Mouse (Mus musculus) testis, postnatal 10 days (tissue): ENCODE measurements around the gene Cdh5.

Experiments
- DNase-seq: peaks from one replicate; pipeline ENCODE4 v3.0.0; 2021; ENCODE audit warnings: low spot score

Cdh5 gene

DNA sequence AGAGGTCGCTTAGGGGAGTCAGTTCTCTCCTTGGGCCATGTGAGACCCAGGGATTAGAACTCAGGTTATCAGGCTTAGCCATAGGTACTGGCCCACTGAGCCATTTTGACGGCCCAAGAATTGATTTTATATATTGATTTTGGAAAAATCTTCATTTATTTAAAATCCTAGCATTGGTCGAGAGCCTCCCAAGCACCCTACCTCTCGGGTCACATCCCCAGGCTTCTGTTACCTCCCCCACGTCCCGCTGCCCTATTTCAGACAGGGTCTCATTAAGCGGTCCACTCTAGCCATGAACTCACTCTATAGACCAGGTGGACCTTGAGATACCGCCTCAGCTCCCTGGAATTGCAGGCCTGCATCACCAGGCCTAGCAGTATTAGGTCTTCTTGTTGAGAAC, 33.1 kb downstream of the Cdh5 start:
- no peak for DNase-seq

DNA sequence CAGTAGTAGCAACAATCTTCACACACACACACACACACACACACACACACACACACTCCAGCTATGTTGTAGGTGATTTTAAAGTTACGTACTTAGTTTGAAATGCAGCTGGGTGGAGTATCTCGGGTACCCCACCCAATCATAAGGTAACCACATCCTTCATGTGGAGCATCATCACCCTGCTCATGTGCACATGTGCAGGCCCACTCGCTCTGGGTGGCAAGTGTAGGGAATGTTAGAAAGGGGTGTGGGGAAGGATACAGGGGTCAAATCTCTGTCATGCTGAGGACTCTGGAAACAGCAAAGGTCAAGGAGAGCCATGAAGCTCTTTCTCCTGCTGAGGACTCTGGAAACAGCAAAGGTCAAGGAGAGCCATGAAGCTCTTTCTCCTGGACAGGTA, 34.9 kb downstream of the Cdh5 start:
- DNase-seq = no peak

DNA sequence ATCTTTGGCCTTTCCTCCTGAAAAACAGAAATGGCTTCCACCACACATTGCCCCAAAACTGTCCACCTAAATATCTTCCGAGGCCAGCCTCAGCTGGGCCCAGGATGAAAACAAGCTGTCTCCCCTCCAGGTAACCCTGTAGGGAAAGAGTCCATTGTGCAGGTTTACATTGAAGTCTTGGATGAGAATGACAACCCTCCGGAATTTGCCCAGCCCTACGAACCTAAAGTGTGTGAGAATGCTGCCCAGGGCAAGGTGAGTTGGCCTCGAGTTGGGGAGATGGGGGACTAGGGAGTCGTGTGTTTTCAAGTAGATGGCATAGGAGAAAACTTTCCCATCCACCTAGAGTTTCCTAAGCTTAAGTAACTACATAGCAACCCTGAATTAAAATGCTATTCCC, 36.2 kb downstream of the Cdh5 start:
- no peak for DNase-seq

DNA sequence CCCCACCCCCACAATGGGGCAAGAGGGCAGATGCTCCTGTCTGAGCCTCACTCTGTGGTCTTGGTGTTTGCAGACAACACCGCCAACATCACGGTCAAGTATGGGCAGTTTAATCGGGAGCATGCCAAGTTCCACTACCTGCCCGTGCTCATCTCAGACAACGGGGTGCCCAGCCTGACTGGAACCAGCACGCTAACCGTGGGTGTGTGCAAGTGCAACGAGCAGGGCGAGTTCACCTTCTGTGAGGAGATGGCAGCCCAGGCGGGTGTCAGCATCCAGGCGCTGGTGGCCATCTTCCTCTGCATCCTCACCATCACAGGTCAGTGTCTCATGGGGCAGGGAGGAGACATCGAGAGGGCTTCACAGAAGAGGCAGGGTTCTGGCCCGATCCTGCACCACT, 39.2 kb downstream of the Cdh5 start:
- DNase-seq = no peak

DNA sequence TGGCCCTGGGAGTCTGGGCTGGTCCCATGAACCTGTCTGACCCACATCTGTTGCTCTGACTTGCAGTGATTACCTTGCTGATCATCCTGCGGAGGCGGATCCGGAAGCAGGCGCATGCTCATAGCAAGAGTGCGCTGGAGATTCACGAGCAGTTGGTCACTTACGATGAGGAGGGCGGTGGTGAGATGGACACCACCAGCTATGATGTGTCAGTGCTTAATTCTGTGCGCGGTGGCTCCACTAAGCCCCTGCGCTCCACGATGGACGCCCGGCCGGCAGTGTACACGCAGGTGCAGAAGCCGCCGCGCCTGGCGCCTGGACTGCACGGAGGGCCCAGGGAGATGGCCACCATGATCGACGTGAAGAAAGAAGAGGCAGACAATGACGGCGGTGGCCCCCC, 41.0 kb downstream of the Cdh5 start:
- DNase-seq = no peak

DNA sequence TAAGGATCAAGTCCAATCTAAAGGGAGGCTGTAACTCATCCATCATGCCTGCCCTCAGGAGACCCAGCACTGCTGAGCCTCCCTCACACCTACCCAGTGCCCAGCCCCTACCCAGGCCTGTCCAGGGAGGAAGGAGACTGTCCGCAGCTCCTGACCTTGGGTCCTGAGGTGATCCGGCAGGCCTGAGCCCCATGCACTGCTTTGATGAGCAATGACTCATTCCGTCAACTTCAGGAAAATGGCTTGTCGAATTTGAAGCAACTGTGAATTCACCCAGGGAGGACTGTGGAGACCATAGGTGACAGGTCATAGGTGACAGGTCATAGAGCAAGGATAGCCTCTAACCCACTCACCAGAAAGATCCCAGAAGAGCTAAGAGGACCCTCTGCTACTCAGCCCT, 42.0 kb downstream of the Cdh5 start:
- DNase-seq = no peak

DNA sequence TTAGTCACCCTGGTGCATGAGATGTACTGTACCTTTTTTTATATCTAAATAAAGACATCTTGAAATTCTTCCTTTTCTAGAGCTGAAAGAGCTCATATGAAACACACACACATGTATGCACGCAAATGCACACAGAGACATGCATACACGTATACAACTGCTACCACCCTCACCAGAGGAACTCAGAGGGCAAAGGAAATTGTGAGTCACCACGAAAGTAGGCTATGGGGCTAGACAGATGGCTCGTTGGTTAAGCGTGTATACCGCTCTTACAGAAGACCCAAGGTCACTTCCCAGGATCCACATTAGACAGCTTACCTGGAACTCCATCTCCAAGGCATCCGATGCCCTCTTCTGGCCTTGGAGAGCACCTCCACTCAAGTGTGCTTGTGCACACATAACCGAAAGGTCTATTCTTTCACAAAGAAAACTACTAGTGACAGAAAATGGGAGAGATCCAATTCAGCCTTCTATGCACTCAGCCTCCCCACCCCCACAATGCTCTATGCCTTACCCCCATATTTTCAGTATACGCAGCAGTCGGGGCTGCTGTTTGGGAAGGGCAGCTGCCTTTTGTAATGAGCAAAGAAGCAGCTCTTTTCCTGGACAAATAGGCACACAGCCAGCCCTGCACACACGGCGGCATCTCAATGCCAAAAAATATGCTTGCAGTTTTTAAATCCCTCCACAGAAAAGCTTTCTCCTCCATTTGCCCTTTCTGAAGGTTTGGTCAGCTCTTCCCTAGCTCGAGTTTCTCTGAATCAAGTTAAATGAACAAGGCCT, 43.2 kb downstream of the Cdh5 start:
- DNase-seq = peak; percentile 52

DNA sequence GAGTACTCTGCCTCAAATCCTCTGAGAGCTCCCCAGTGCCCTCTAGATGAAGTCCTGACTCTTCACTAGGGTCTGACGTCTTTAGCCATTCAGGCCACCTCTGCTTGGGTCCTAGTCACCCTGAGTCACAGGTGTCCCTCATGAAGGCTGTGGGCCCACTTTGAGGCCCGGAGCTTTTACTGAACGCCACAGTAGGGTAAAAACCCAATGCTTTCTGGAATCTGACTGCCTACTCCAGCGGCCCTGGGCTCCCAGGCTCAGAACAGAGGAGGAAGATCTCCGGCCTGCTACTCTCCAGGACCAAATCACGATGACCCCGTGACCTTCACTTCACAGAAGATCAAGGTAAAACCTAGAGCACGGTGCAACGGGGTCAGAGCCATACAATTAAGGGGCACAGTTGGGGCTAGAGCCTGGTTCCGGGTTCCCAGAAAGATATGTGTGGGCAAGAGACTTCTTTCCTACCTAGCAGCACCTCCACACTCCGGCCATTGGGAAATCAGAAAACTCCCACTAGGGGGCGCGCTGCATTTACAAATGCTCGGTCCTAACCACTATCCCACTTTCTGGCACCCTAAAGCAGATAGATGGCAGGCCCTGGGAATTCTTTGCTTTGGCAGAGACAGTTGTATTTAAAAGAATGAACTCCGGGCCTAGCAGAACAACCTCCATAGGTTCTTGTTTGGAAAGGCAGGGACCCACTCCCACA, 44.7 kb downstream of the Cdh5 start:
- DNase-seq = peak; percentile 94

DNA sequence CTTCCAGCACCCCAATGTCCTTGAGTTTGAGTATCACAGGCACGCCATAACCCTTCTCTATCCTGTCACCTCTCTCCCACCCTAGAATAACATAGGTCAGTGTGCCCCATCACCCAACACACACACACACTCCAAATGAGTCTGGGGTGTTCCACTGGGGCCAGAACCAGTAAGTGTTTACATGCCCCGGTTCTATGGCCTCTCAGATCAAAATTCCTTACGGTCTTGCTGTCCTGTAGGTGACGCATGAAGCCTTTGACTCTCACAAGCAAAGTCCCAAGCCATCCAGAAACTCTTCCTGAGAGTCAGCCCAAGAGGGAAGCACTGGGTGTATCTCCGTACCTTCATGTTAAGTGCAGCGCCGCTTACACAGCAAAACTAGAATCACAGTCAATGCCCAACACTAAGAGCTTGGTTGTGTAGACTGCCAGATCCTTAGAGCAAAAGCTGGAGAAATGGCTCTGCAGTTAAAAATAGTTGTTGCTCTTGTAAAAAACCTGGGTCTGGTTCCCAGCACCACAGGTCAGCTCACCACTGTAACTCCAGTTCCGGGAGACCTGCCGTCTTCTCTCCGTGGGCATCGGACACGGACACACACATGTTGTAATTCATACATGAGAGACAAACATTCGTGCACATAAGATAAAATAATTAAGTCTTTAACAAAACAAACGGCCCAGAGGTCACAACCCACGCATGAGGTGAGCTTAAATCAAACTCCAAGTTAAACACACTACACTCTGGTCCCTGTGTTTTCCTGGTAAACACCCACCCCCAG, 45.5 kb downstream of the Cdh5 start:
- no peak for DNase-seq

DNA sequence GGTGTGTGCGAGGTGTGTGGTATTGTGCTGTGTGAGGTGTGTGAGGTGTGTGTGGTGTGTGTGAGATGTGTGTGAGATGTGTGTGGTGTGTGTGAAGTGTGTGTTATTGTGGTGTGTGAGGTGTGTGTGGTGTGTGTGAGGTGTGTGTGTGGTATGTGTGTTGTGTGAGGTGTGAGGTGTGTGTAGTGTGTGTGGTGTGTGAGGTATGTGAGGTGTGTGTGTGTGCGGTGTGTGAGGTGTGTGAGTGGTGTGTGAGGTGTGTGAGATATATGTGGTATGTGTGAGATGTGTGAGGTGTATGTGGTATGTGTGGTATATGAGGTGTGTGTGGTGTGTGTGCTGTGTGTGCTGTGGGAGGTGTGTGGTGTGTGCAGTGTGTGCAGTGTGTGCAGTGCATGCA, 46.5 kb downstream of the Cdh5 start:
- no peak for DNase-seq

DNA sequence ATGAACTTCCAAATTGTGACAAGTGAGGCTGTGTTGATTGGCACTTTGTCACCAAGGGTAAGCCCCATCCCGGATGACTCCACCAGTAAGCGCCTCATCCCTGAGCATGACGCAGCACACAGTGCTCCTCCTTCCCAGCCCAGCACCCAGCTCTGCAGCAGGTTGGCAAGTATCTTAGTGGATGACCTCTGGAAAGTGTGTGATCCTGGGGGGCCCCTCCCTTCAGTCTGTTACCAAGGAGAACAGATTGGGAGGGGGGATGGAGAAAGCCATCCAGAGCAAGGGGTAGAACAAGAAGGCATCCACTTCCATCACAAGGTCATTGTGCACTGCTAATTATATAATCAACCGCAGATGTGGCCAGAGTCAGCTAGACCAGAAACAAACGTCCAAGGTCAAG, 59.3 kb downstream of the Cdh5 start:
- no peak for DNase-seq

DNA sequence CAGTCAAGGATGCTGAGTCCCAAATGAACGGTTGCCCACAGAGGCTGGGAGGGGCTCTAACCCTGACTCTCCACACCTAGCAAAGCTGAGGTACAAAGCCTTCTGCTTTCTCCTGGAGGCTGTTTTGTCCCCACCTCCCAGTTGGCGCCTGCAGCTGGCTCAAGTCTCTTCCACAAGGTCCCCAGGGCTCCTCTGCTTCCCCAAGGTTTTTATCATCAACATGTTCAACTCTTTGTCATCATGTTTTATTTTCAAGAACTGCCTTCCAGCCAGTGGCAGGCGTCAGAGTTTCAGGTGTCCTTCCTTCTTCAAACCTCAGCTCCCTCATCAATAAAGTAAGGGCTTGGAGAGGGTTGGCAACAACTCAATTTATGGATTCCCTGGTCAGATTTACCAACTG, 68.0 kb downstream of the Cdh5 start:
- no peak for DNase-seq

DNA sequence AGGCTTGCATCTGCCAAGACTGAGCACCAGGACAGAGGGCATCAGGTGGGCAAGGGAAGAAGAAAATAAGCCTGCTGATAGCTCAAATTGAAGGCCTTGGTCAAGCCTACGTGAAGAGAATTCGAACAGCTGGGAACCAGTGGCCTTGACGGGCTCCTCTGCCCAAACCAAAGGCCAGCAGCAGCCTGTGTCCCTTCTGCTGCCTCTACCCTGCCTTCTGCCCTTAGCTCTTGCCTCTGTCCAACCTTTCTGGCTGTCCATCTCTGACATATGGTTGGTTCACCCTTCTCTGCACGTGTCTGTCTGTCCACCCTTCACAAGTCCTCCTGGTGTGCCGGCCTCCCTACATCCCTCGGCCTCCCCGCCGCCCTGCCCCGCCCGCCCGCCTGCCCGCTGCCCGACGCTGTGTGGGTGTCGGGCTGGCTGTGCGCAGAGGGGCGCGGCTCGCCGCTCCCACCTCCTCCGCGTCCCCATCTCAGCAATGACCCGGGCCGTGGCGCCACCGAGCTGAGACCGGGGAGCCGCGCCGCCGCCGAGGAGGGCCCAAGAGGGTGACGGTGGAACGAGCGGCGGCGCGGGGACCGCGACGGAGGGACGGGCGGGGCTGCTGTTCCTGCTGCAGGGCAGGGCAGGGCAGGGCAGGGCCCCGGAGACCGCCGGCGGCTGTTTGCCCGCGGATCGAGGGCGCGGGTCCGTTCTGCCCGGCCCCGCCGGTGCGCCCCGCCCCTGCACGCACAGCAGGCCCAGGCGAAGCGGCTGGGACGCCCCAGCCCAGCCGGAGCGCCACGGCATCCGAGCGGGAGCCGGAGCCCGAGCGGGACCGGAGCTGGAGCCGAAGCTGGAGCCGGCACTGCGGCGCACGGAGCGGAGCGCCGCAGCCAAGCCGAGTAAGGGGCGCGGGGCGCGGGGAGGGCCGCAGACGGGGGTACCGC, 69.0 kb downstream of the Cdh5 start, which contains the start of gene Bean1:
Gene Bean1 (plus strand): TSS at position 325 of the 932 bp plus-strand sequence.
- DNase-seq = peak; percentile 65

DNA sequence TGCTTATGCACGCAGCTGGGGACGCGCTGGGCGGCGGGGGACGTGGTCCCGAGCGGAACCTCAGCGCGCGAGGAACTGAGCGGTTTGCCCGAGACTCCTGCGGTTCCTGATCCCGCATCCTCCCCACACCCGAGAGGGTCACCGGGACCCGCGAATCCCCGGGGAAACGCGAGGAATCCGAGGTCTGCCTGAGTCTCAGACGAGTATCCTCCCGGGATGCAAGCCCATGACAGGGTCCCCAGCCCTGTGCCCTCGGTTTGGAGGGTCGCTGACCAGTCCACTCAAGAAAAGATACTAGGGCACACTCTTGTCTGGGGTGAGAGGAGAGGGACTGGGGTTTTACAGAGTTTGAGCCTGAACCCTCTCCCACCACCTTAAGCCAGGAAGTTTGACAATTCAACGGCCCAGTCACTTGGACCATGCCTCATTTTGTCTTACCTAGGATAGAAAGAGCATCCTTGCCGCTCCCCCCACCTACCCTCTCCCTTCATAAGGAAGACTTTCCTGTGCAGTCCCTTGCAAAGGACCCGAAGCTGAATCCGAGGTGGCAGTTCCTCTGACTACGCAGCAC, 69.7 kb downstream of the Cdh5 start:
- no peak for DNase-seq

DNA sequence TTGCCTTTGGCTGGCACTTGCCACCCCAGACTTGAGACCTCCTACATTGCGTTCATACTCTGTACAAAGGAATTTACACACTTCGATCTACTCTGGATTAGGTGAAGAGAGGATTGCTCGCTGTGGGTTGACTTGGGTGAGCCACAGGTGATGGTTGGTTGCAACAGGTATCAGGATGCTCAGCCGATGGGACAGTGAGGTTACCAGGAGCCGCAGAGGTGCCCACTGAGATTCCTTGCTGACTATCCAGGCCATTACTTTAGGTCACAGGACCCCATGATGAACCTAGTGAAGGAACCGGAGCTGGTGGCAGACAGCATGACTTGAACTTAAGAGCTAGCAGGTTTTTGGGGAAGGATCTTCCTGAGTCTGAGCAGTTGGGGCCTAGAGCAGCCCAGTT, 71.0 kb downstream of the Cdh5 start:
- no peak for DNase-seq

DNA sequence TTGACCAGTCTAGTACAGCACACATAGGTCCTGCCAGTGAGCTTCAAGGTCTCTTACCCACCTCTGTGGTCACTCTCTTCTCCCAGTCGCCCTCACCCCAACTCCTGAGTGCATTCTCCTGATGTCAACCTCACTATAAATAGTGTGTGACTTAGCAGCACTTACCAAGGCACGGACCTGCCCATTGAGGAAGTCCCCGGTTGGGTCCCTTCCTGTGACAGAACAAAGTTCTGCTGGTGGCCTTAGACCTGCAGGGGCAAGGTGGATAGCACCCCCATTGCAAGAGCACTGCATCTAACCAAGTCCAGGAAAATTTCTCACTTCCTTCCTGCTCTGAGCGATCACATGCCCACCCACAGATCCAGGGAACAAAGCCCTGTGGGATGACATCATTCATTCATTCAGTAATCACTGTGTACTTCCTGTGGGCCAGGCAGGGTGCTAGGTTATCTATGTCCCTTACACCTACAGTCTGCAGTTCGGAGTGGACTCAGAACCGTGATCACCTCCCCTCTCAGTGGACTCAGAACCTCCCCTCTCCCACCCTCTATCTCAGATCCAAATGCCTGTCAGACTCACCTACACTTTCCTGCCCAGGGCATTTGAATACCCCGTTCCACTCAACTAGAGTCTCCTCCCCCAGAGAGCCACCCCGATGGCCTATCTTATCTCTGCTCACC, 74.6 kb downstream of the Cdh5 start:
- DNase-seq = no peak

DNA sequence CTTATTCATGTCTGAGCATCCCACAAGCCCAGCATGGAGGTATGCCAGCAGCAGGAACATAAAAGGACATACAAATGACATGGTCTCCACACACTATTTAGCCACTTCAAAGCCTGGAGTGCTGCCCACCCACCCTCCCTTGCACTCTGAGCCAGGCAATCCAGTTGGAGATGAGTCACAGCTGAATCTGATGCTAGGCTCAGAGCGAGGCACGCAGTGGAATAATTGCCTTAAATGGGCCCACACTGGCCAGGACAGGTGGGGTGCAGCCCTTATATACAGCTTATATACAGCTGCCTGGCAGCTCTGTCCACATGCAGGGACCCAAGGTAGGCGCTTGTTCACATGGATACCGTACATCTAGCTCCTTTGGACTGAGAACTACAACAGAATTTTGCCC, 75.6 kb downstream of the Cdh5 start:
- DNase-seq = no peak

DNA sequence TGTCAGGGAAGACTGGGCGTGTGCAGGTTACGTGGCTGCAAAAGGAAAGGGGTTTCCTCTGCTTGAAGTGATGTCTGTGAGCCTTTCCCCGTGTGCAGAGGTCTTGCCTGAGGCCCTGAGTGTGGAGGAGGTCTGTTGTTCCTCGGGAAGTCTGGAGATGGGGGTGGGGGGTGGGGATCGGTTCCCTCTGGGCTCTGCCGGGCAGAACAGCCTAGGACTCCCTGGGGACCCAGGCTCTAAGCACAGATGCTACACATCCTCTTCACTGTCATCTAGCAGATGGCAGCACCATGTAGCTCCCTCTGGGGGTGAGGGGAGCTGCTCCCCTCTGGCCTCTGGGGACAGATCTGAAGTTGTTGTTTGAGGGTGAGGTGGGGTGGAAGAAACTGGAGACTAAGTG, 83.5 kb downstream of the Cdh5 start:
- DNase-seq = no peak

DNA sequence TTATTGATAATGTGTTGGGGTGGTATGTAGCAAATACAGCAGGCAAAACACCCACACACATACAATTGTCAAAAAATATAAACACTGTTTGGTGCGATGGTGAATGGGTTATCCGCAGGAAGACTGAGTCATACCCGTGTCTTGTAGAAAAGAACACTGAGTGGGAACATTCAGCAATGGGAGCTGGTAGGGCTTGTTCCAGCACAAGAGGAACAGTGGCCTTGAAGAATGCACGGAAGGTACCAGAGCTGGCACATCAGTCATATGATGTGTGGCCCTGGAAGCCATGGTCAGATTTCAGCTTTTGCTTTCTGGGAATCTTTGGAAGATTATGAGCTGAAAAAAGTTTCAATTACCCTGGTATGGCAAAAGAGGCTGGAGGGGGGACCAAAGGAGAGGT, 85.4 kb downstream of the Cdh5 start:
- DNase-seq = no peak

DNA sequence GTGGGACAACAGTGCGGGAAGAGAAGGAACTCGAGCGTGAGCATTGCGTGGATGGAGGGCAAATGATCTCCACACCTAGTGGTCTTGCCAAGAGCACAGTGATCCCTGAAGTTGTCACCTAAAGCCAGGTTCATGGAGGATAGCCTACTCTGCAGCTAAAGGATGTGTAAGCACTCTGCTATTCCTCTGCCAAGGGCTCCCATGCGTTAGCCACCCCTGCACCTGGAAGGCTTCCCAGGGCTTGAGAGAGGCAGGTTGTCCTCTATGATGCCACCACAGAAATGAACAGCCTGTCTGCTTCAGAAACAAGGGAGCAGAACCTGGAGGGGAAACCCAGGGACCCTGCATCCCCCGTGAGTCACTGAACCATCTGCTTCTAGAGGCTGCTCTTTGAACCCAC, 86.2 kb downstream of the Cdh5 start:
- no peak for DNase-seq

DNA sequence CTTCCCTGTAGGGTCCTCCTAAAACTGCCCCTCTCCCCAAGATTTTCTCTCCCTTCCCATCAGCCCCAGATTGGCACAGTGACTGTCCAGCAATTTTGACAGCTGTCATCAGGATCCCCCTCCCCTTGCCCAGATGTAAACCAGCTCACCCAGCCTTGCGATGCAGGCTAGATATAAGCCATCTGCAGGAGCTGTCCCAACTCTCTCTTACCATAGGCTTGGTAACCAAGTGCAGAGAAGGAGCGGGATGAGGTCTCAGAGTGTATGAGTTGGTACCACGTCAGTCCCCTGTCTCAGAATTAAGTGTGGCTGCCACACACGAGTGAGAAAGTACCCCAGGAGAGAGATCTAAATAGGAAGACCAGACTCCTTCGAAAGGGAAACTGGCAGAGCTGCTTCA, 87.0 kb downstream of the Cdh5 start:
- DNase-seq = no peak
